Mouse (Mus musculus): Measurements from ENCODE around the gene Rapgef6.

Rapgef6 gene

DNA sequence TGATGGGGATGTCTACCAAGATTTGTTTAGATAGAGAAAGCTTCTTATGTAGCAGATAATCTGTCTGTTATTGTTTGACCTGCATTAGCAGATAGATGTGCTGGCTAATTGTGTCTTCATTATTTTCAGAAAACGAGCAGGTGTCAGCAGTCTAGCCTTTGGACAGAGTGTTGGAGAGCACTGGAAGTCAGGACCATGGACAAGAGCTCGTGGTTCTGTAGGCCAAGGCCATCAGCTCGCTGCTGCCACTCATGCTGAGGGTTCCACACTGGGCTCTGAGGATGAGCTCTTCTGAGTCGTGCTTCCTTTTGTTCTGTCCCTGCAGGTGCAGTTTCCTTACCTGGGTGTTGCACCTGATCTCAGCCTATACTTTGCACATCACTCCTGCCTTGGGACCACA, 173.3 kb downstream of the Rapgef6 start:
- DNase-seq, result peak; percentile 17

DNA sequence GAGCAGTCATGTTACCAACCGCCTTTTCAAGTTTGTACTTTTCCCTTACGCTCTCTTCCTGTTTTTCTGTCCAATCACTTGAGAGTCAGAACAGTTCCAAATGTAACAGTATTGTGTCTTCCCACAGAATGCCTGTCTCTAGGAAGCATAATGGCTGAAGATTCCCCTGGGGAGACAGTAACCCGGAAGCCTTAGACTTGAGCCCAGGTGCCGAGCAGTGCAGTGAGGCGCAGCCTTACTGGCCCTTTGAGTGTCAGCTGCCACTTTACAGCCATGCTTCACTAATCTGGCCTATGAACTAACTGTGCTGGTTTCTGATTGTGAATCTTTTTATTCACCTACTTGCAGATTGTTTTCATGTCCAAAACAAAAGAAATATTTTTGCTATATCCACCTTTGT, 175.0 kb downstream of the Rapgef6 start:
- DNase-seq, result no peak

DNA sequence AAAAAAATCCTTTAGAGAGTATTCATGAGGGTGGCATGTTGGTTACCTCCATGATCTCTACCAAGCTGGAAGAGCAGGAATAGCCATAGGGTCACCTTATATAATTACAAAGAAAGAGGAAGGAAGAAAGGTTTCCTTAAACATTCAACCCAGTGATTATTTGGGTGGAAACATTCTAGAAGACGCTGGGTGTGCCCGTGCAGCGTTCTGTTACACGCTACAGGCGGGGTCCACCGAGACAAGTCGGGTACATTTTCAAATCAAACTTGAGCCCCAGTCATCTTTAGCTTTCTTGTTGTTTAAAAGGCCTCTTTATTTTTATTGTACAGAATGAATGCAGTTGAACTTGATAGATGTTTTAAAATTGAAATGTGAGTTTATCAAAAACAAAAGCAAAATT, 176.0 kb downstream of the Rapgef6 start:
- DNase-seq, result no peak

DNA sequence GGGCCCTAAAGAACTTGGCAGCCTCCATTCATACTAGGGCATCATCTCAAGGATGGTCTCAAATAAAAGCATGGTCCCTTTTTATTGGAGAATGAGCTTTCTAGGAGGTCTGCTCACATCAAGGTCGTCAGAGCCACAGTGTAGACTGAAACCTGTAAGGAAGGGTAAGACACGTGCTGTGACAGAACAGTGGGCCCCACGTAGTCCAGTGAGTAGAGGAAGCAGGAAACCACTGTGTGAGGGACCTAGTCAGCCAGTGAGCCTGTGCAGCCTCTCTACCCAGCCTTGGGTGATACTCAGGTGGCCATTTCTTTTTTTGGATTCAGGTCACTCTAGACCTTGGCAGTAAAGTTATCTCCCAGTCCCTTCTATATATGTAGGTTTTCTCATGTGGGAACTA, 177.3 kb downstream of the Rapgef6 start:
- DNase-seq, result no peak

DNA sequence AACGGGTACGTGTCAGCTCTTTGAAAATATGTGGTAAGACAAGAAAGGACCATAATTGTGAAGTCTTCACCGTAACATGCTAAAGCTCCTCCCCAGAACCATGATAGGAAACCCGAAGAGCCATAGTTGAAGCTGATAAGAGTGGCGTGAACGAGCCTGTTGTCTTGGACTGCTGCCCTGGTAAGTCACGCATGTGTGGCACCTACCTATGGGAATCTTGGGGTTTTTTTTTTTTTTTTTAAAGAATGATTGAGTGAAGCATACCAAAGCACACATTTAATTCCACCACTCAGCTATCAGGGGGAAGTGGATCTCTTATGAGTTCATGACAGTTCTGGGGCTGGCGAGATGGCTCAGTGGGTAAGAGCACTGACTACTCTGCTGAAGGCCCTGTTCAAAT, 179.2 kb downstream of the Rapgef6 start:
- no peak for DNase-seq

DNA sequence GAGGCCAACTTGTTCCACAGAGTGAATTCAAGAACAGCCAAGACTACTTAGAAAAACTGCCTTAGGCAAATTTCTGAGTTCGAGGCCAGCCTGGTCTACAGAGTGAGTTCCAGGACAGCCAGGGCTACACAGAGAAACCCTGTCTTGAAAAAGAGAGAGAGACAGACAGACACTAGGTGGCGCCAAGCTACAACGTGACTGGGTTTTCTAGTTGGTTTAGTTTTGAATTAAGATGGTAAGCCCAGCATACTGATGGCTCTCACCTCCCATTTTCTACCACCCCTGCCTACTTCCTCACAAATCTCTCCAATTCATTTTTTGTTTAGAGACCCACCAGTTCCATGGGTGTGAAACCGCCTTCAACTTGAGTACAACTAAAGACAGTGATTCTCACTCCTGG, 180.7 kb downstream of the Rapgef6 start:
- DNase-seq, result peak; percentile 79

DNA sequence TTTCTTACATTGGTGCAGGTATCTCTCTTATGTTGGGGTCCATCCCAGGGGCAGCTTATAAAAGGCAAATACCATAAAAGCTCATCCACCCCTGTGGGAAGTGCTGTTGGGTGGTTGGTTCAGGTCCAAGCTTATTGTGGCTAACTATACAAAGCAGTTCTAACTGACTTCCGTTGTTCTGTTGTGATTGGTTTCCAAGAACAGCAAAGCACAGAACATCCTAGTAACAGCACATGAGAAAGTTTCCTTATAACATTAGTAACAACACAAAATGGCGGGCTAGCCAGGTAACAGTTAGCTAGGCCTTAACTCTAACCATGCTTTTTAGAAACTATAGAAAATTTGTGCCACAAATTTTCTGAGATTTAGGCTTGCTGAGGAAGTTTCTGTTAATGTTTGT, 185.5 kb downstream of the Rapgef6 start:
- no peak for DNase-seq

DNA sequence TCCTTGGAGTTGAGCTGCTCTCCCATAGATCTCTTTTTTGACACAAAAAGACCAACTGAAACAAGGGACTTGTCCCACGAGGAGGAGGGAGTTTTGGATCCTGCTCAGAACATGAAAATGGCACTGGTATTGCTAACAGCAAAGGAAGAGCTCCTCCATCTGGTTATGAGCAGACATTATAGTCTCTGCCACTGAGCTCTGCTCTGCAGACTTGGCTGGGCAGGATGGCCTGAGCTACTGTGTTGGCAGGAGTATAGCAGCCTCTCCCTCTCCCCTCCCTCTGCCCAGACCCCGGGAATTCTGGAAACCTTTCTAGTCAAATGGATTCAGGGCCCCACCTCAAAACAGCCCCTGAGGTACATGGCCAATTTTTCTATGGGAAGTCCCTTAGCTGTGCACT, 187.0 kb downstream of the Rapgef6 start:
- no peak for DNase-seq

DNA sequence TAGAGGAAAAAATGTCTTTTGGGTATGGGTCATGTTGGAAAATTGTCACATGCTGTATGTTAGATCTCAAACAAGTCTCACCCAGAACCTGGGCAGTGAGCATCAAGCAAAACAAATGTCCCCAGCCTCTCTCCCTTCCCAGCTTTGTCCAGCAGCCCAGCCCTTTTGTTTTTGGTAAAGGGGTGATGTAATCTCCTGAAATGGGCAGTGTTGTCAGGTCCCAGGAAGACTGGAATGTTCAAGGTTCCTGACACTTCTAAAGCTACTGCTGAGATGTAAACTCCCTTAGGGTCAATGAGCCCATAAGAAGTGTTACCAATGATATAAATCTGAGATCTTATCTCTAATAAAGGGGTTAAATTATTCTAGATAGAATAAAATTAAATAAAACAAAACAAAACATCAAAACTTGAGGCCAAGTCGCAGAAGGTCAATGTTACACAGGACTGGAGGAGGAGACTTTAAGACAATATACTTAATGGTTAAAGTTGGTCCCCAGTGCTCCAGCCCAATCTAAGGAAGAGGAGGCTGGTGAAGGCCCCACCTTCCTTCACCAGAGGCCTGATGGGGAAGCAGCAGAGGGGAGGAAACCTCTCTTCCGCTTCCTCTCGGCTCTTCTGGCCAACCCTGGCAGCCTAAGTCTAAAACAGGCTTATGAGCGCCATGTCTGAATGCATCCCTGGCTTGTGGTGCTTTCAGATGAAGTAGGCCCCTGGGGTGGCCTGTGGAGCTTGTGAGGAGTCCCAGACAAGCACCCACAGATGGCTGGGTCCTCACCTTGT, 188.1 kb downstream of the Rapgef6 start:
- no peak for DNase-seq

DNA sequence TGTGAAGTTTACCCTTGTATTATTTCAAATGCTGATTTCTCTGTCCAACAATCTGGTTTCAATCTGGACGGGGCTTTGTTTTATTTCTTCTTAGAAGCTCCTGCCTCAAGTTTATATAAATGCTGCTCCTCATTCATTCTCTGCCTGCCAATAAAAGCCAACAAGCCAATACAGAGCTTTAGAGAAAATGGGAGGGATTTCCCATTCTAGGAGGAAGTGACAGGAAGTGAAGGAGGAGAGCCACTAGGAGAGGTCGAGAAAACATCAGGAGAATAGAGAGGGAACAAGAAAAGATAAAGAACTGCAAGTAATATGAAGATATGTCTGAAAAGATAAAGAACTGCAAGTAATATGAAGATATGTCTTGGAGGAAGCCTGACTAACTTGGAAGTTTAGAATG, 190.2 kb downstream of the Rapgef6 start:
- no peak for DNase-seq

DNA sequence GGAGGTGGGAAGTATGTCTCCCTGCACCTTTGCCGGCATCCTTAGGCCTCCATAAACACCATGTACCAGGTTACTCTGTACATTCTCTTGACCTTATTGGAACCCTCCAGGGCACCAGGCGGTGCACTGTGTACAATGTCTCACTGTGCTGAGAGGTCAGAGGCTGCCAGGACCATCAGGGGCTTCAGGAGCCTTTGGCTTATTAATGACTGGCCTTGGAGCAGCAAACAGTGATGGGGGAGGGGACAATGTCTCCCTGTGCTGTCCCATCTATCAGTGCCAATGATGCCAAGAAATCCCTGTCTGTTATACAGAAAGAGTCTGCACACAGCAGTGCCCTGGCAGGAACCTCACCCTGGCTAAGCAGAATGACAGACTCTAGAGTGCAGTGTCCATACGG, 195.2 kb downstream of the Rapgef6 start:
- DNase-seq, result no peak

DNA sequence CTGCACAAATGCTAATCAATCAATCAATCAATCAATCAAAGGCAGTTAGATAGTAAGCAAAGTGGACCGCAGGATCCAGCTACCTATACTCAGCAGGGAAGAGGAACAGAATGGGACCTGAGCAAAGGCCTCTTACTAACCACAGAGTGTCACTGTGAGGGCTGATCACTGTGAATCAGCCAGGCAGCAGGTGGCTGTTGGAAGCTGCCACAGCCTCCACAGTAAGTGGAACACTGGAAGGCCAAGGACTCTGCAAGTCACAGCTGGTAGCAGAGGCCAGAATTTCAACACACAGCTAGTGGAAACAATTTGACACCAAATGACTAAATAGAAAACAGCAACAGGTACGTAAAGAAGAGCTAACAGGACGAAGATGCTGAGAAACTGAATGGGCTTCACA, 196.0 kb downstream of the Rapgef6 start:
- no peak for DNase-seq

DNA sequence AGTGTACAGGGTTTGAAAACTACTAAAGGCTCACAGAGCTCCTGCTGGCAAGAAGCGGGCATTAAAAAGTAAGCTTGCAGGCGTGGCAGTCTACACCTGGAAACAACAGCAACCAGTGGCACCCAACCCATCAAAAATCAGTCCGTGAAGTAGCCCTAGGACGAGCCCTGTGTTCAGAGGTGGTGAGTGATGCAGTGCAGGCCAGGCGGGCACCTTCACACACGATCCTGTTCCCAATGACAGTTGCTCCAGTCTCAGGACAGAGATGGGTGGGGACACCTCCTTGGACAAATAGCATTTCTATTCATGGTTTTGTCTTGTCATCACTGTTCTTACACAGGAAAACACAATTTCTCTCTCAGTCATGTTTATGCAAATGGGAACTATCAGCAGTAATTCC, 199.4 kb downstream of the Rapgef6 start:
- no peak for DNase-seq

DNA sequence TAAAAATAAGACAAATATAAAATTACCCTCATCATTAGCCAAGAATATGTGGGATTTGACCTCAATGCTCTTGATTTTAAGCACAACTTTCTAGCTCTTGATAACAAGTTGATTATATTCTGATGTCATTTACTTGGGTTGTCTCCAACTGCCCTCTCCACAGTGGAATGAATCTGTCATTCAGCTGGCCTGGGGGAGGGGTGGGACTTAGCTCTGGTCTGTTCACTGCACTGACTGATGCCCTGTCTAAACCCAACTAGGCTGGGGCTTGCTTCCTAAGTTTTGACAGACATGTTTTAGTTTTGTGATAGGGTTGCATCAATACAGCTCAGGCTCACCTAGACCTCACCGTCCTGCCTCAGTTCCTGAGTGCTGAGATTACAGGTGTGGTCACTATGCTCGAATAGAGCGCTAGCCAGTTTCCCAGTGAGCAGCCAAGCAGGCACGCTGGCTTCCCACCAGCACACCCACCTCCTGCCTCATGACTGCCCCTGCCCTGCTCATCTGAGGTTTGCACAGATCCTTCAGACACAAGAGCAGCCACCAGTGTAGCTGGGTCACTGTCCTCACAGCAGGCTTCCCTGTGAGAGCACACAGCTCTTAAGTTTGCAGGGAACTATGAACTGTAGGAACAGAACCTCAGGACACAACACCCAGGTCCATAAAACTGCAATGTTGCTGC, 201.8 kb downstream of the Rapgef6 start:
- peak; percentile 17 for DNase-seq

DNA sequence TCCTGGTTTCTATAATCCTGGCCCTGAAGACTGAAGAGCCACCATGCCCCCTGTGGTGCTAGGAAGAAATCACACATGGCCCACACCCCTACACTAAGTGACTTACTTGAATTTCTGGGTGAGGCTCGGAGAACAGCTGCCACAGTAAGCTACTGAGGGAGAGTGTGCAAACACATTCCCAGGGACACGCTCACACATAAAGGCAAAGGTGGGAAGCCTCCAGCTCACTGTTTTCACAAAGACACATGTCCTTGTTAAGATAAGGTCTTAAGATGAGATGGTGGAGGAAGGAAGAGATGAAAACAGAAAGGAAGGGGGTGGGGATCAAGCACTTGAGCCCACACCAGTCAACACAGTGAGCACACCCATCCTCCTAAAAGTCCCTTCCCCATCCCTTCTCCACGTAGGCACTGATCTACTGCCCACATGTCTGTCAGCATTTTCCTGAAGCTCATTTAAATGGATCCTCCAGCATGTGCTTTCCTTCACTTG, 204.0 kb downstream of the Rapgef6 start:
- no peak for DNase-seq

DNA sequence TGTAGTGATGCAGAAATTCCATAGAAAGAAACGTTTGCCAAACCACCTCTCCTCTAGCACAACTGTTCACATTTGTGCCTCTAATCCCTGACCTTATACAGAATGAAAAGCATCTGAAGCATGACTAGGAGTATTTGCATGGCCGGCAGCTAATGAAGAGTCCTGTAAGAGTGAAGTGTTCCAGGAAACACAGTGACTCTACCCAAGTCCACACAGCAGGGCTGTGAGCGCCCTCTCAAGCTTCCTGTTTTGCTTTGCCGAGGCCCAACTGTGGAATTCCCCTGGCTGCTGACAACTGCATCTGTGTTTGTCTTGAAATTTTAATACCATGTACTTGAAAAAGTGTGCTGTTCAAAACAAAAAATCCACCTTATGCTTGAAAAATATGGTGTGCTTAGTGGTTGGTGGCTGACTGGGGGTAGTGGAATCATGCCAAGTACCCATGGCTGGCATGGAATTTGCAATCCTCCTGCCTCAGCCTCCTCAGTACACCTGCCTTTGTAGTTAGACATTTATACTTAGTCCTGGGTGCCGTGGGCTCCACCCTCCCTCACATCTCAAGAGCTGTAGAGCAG, 204.8 kb downstream of the Rapgef6 start:
- peak; percentile 31 for DNase-seq

DNA sequence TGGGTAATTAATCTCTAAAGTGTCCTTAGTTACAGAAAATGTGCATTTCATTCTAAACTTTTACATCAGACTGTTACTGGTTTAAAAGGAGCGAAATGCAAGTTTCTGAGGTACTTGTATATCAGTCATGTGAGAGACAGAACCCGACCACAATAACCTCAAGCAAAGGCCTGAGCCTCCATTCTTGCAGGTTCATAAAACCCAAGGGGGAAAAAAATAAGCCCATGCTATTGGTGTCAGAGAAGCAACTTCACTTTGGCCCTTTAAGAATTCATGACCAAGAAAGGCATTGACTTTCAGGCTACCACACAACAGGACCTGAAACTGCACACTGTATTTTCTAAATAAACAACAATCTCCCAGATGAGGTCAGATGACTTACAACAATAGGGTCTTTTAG, 205.7 kb downstream of the Rapgef6 start:
- DNase-seq, result no peak

DNA sequence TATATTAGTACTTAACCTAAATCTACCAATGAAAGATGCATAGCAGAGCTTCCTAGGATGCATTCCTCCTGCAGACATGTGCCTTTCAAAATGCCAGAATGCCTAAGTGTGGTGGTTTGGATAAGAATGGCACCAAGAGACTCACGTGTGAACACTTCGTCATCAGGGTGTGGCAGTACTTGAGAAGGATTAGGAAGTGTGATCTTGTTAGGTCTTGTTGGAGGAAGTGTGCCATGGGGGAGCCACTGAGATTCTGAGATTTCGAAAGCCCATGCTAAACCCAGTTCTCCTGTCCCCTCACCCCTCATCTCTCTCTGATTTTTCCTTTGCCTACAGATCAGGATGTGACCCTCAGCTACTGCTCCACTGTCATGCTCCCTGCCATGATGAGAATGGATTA, 206.7 kb downstream of the Rapgef6 start:
- no peak for DNase-seq

DNA sequence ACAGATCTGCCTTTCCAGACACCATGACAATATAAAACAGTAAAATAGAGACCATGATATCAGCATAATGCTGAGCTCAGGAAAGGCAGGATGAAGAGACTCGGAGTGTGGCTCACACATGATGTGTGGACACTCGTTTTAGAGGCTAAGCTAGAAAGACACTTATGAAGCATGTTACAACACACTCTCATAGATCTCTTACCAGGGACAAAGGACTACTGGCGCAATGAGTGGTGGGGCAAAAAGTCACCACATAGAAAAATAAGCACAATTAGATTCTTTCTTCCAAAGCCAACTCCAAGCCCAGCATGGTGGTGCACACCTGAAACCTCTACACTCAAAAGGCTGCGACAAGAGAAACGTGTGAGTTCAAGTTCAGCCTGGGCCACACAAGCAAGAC, 208.3 kb downstream of the Rapgef6 start:
- DNase-seq, result no peak

DNA sequence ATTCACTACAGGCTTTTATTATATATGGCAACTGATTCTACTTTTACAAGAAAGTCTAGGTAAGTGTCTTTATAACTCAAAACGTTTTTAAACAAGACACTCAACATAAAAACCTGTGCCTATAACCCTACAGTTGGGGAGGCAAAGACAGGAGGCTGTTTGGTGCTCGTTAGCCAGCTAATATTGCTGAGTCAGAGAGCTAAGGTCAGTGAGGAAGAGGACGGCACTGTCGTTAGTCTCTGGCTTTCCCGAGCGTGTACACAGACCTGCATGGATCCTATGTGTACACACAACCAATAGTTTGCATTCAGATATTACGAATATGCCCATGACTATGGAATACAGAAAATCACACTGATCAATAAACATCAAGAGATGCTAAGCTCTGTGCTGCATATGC, 208.7 kb downstream of the Rapgef6 start:
- DNase-seq, result no peak

DNA sequence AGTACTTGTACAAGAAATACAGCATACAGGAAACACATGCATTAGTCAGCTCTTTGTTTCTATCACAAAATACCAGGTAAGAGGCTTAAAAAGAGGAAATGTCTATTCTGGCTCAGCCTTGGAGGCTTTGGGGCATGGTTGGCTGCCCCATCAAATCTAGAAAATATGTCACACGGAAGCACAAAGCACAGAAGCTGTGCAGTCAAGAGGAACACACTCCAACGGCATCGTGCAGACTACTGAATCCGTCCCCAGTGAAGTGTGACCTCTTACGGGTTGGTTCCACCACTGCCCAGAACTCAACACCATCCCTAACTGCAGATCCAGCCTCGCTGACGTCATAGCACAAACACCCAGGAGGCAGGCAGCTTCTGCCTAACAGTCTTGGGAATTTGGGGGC, 210.9 kb downstream of the Rapgef6 start:
- DNase-seq, result peak; percentile 17

DNA sequence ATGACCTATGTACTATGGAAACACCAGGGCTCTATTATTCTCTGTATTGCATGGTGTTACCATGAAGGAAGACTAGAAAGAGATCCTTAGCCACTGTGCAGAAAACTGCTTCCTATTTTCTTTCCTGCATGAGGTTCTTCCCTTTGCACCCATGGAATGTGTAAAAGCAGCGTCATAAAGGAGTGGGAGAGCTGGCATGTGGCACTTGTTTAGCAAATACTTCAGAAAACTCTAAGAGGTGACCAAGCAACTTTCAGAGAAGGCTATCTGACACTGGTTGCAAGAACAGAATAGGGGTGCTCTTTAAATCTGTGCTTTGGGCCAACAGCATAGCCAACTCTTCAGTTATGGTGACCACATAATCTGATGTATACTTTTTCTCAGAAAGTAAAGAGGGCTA, 212.5 kb downstream of the Rapgef6 start:
- no peak for DNase-seq

DNA sequence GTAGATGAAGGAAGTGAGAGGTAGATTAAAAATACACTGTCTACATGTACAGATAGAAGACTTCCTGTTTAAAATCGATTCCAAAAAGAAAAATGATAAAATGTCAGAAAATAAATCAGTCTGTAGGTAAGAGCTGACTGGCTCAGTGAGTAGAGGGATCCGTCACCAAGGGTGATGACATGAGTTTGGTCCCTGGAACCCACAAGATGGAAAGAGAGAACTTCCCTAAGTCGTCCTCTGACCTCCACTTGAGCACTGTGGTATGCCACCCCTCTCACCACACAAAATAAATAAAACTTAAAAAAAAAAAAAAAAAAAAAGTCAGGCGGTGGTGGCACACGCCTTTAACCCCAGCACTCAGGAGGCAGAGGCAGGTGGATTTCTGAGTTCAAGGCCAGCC, 214.3 kb downstream of the Rapgef6 start:
- DNase-seq, result no peak
